Mouse (Mus musculus) c-Kit-positive CD71-negative TER-119-negative erythroid progenitor cells, embryonic 14.5 days (primary cell): Measurements from ENCODE around the gene Baiap2.

ENCODE experiments used
- DNase-seq: peaks from one replicate; pipeline ENCODE4 v3.0.0-alpha.2; 2013; ENCODE audit warnings: low read depth

Gene Baiap2

GRCm38 (mm10) chr11:119919897-119920296 lies 22.7 kb upstream of the Baiap2 start:
- DNase-seq, result peak; percentile 47

GRCm38 (mm10) chr11:119920668-119921067 lies 21.9 kb upstream of the Baiap2 start:
- DNase-seq, result no peak

- DNase-seq, result peak; percentile 66
Measured at GRCm38 (mm10) chr11:119925176-119925575, 17.4 kb upstream of the Baiap2 start.

- DNase-seq, result no peak
Measured at GRCm38 (mm10) chr11:119926762-119927161, 15.8 kb upstream of the Baiap2 start.

GRCm38 (mm10) chr11:119928023-119928681 lies 14.4 kb upstream of the Baiap2 start:
- peak; percentile 60 for DNase-seq

GRCm38 (mm10) chr11:119929603-119930265 lies 12.8 kb upstream of the Baiap2 start:
- DNase-seq, result no peak

- DNase-seq, result no peak
Measured at GRCm38 (mm10) chr11:119931809-119932208, 10.8 kb upstream of the Baiap2 start.

- DNase-seq, result no peak
Measured at GRCm38 (mm10) chr11:119933142-119933541, 9.4 kb upstream of the Baiap2 start.

- no peak for DNase-seq
Measured at GRCm38 (mm10) chr11:119933819-119934583, 8.6 kb upstream of the Baiap2 start.

- no peak for DNase-seq
Measured at GRCm38 (mm10) chr11:119934773-119935172, 7.8 kb upstream of the Baiap2 start.

GRCm38 (mm10) chr11:119935457-119935856 lies 7.1 kb upstream of the Baiap2 start:
- DNase-seq, result peak; percentile 60

GRCm38 (mm10) chr11:119936456-119936855 lies 6.1 kb upstream of the Baiap2 start:
- no peak for DNase-seq

- no peak for DNase-seq
Measured at GRCm38 (mm10) chr11:119937216-119937615, 5.3 kb upstream of the Baiap2 start.

GRCm38 (mm10) chr11:119937772-119938502 lies 4.6 kb upstream of the Baiap2 start:
- DNase-seq, result no peak

- DNase-seq, result no peak
Measured at GRCm38 (mm10) chr11:119939073-119939710, 3.4 kb upstream of the Baiap2 start.

GRCm38 (mm10) chr11:119939711-119940106 lies 2.9 kb upstream of the Baiap2 start:
- no peak for DNase-seq

- DNase-seq, result no peak
Measured at GRCm38 (mm10) chr11:119940142-119940541, 2.4 kb upstream of the Baiap2 start.

GRCm38 (mm10) chr11:119941794-119942193 lies 769 bp upstream of the Baiap2 start:
- no peak for DNase-seq

GRCm38 (mm10) chr11:119942201-119942726 lies 299 bp upstream of the Baiap2 start:
- DNase-seq, result no peak

GRCm38 (mm10) chr11:119943428-119943988 lies 945 bp downstream of the Baiap2 start:
- no peak for DNase-seq

GRCm38 (mm10) chr11:119945343-119945742 lies 2.8 kb downstream of the Baiap2 start:
- no peak for DNase-seq
